Comparison of ENCODE assay signal across 9 mouse cellular contexts in the genomic region with DNA sequence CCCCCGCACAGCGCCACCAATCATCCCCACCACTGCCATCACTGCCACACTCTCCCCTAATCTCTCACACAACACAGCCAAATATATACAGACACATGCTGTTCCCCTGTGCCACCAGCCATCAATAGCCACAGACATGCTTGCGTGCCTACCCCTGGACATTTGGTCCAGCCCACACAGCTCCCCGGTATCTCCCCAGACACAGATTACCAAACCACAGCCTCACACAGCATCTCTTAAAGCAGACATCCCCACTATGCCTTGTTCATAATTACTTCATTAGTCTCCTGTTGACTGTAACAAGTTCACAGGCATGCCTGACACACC. TPM values are rescaled to one million over a fixed set of nuclear protein-coding genes. Genes with fewer than 3 reads are reported as not detected.
DNase-seq lines count a peak whose midpoint lies in the region; ATAC-seq lines count a peak whose summit lies in the region.
"Had no signal": no experiment of that assay in that cellular context is flagged by ENCODE, and none has a peak within 500 bp of the region (broad histone marks: within the 10 kb centered on the region; RNA-seq: fewer than 3 reads in every experiment).

No protein-coding gene starts in this region.

- H3K9me3 ChIP-seq in intestine, embryonic 14.5 days (ENCODE audit: control insufficient read depth, low read length): no peaks in the 10 kb centered on the region
- H3K9me3 ChIP-seq in stomach, embryonic 14.5 days (ENCODE audit: control insufficient read depth, low read depth, low read length): no peaks in the 10 kb centered on the region

- peaks cover 85% of the 10 kb centered on the region for H3K4me1 ChIP-seq in intestine, embryonic 14.5 days (replicated peaks; ENCODE audit: control insufficient read depth, insufficient read depth, low read length)
- H3K4me1 ChIP-seq in stomach, embryonic 14.5 days (ENCODE audit: control insufficient read depth, insufficient read depth, low read length): peaks cover 80% of the 10 kb centered on the region

- intact Hi-C loops in gastrocnemius, postnatal 14 days (cut with DNase I; ENCODE audit: low total_unique reads): no loop called here

- H3K27me3 ChIP-seq in intestine, embryonic 14.5 days (replicated peaks; ENCODE audit: control insufficient read depth, insufficient read depth, low read length): no peaks in the 10 kb centered on the region
- H3K27me3 ChIP-seq in stomach, embryonic 14.5 days (ENCODE audit: control insufficient read depth, insufficient read depth, low read length): no peaks in the 10 kb centered on the region

- H3K4me2 ChIP-seq in intestine, embryonic 14.5 days (ENCODE audit: low read length): no peak overlapping the region
- 0 out of 2 replicates have a peak overlapping the region, but pooled peaks have one; percentile 12 for H3K4me2 ChIP-seq in stomach, embryonic 14.5 days (replicated peaks; ENCODE audit: low read depth, low read length)

- ATAC-seq in intestine, embryonic 14.5 days (replicated peaks; ENCODE audit: low FRiP score, low TSS enrichment, low read depth): no peak
- ATAC-seq in stomach, embryonic 14.5 days (ENCODE audit: insufficient number of reproducible peaks, insufficient read depth, low FRiP score, low read depth): no peak
- ATAC-seq in cerebellum, adult (ENCODE audit: insufficient number of reproducible peaks, low FRiP score, low TSS enrichment): no peak

- no peak overlapping the region for H3K9ac ChIP-seq in intestine, embryonic 14.5 days (ENCODE audit: low read length)
- H3K9ac ChIP-seq in stomach, embryonic 14.5 days (replicated peaks; ENCODE audit: low read depth, low read length): no peak overlapping the region

- peak overlapping the region; percentile 90 for H3K27ac ChIP-seq in intestine, embryonic 14.5 days (ENCODE audit: low read depth)
- H3K27ac ChIP-seq in stomach, embryonic 14.5 days (ENCODE audit: low read length): peak overlapping the region; percentile 94

- WGBS in intestine, embryonic 14.5 days: 57% methylated on average over 4 of the region's 4 CpGs
- WGBS in stomach, embryonic 14.5 days: 67% methylated on average over 4 of the region's 4 CpGs

- peak; percentile 94 for DNase-seq in heart, adult 11 months
- DNase-seq in heart, adult 8-10 months (ENCODE audit: low spot score): no peak
- peak; percentile 34 for DNase-seq in lung, postnatal 10 days
- DNase-seq in lung, postnatal 36 days: no peak
- DNase-seq in intestine, embryonic 14.5 days (ENCODE audit: low spot score): no peak
- DNase-seq in gastrocnemius, postnatal 14 days: no peak
- DNase-seq: adrenal gland, adult 8-10 months had no signal

- H3K4me3 ChIP-seq in intestine, embryonic 14.5 days (ENCODE audit: low read depth, low read length): no peak overlapping the region
- H3K4me3 ChIP-seq in stomach, embryonic 14.5 days (ENCODE audit: low read depth, low read length): no peak overlapping the region

- H3K36me3 ChIP-seq in intestine, embryonic 14.5 days (ENCODE audit: control insufficient read depth, insufficient read depth, low read length): no peaks in the 10 kb centered on the region
- H3K36me3 ChIP-seq in stomach, embryonic 14.5 days (ENCODE audit: control insufficient read depth, insufficient read depth, low read length): no peaks in the 10 kb centered on the region

RNA-seq across cellular contexts. Expression of gene Wasf2, which starts 38.9 kb away (rescaled TPM):
- total RNA-seq in heart, adult 8-10 months (2022): 10 to 100 TPM; 64.1 to 87.2 (median 71.5) TPM
- polyA plus RNA-seq in intestine, embryonic 14.5 days (2014; fragmentation: Nextera tagmentation; extraction: Ambion mirVana): 79.6 and 88.3 TPM in 2 replicates
- 120 and 124 TPM in 2 replicates for polyA plus RNA-seq in stomach, embryonic 14.5 days (2014; fragmentation: Nextera tagmentation; extraction: Ambion mirVana)
- 10 to 100 TPM; 53.8 to 63.9 TPM for total RNA-seq in gastrocnemius, postnatal 14 days (2021)

Comparison
In these comparisons a context has a peak if more than half of its experiments do, and no peak if none do; other contexts are left out.
1. DNase-seq: peak in heart, adult 11 months (single experiment) and lung, postnatal 10 days (single experiment); none in heart, adult 8-10 months (single experiment), lung, postnatal 36 days (single experiment), intestine, embryonic 14.5 days (single experiment) and gastrocnemius, postnatal 14 days (single experiment).